Mouse (Mus musculus): ENCODE measurements around the gene Rapgef4. TPM values are rescaled to one million over a fixed set of nuclear protein-coding genes. Genes with fewer than 3 reads are reported as not detected.

Rapgef4 gene
- total and polyA plus RNA-seq, 3 experiments = 15.3 to 38.9 (median 25.4) TPM

DNA sequence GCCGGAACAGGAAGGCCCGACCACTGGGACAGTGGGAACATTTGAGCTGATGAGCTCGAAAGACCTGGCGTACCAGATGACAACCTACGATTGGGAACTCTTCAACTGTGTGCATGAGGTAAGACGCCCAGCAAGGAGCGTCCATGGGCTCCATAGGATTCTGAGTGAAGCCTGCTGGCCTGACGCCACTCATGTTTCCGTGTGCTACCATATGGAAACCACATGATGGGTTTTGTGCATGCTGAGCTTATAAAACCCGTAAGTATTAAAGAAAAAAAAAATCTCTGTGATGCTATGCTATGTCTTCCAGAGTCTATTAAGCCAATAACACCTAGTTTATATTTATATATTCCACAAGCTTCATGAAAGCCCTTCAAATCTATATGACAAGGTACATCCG is 253.0 kb downstream of the Rapgef4 start:
- no peak for DNase-seq

DNA sequence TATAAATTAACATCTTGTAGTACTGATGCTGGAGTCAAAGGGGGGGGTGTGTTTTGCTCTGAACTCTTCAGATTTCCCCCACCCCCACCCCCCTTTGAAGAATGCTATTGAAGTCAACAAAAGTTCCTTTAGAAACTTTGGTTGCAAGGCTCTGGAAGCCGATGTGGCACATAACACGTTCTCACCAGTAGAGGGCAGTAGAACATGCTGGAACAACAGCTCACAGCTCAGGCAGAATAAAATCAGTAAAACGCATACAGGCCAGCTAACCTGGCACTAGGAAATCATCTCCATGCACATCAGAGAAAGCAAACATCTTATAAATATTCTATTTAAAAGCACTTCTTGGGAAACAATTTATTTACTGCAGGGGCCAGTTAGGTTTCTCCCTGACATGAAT is 253.9 kb downstream of the Rapgef4 start:
- peak; percentile 58 to 70 for DNase-seq
- no peak overlapping the region for H3K9ac ChIP-seq (ENCODE audit: low read depth, low read length)
- peaks cover 3% of the 10 kb centered on the region for H3K4me1 ChIP-seq (ENCODE audit: control insufficient read depth, insufficient read depth, low read length)
- peak overlapping the region; percentile 97 for H3K27ac ChIP-seq
- intact Hi-C loops (cut with DNase I) = loop anchor here (1.0 to 5.0 kb wide), 2 partner anchors 52 to 155 kb away; partner anchors contain the start of gene Map3k20
- TF ChIP-seq CTCF (IDR thresholded peaks at IDR 0.05) = peak; percentile 85
- 0 out of 2 replicates have a peak, but pooled peaks have one; percentile 35 for TF ChIP-seq EP300 (IDR thresholded peaks at IDR 0.05; ENCODE audit: insufficient read depth, low read depth, low read length)
- TF ChIP-seq POLR2A (IDR thresholded peaks at IDR 0.05; ENCODE audit: insufficient read depth, low read depth, low read length) = no peak
- 2% methylated on average over 3 of the region's 3 CpGs for WGBS
- peaks cover 3% of the 10 kb centered on the region for H3K36me3 ChIP-seq (ENCODE audit: control insufficient read depth, insufficient read depth, low read length)
- H3K27me3 ChIP-seq (ENCODE audit: control insufficient read depth, insufficient read depth, low read length) = no peaks in the 10 kb centered on the region
- H3K4me3 ChIP-seq = peak overlapping the region; percentile 0; the same call in 1 of the 2 replicates
- H3K79me2 ChIP-seq (replicated peaks; ENCODE audit: control insufficient read depth, insufficient read depth, low read length) = no peaks in the 10 kb centered on the region

More for the DNA sequence above, 253.0 kb downstream of the Rapgef4 start:
- H3K79me2 ChIP-seq (replicated peaks; ENCODE audit: control insufficient read depth, insufficient read depth, low read length) = no peaks in the 10 kb centered on the region
- no peak overlapping the region; the same call in 1 of the 2 replicates for H3K27ac ChIP-seq
- no peaks in the 10 kb centered on the region for H3K27me3 ChIP-seq (ENCODE audit: control insufficient read depth, insufficient read depth, low read length)
- H3K36me3 ChIP-seq (ENCODE audit: control insufficient read depth, insufficient read depth, low read length) = peaks cover 3% of the 10 kb centered on the region
- no peak overlapping the region for H3K9ac ChIP-seq (ENCODE audit: low read depth, low read length)
- H3K4me3 ChIP-seq = no peak overlapping the region
- intact Hi-C loops (cut with DNase I) = no loop called here
- 91% methylated on average over 11 of the region's 11 CpGs for WGBS
- TF ChIP-seq CTCF (IDR thresholded peaks at IDR 0.05) (no peak), EP300 (IDR thresholded peaks at IDR 0.05; ENCODE audit: insufficient read depth, low read depth, low read length) (no peak), POLR2A (IDR thresholded peaks at IDR 0.05; ENCODE audit: insufficient read depth, low read depth, low read length) (no peak)
- peaks cover 3% of the 10 kb centered on the region for H3K4me1 ChIP-seq (ENCODE audit: control insufficient read depth, insufficient read depth, low read length)

DNA sequence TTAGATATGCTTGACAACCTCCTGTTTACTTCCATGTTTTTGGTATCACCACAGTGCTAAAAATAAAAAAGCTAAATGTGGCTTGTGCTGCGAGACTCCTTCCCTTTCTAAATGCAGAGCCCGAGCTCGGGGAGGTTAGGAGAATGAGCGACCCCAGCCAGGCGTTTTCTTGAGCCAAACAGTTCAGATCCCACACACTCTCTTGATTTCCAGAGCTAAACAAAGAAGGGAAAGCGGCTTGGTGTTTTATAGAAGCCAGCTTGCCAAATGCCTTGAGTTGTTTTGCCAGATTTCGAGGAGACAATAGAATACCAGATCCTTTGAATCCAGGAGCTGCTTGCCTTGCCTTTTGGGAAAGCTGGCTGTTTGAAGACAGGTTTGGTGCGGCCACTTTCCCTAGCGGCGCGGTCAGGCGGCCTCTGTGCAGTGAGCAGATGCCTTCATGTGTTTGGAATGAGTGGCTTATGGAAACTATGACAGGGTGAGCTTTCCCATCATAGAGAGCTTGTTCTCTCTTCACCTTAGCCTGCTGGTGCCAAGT is 254.4 kb downstream of the Rapgef4 start:
- DNase-seq = peak; percentile 64 to 66
- TF ChIP-seq CTCF (IDR thresholded peaks at IDR 0.05) = no peak
- TF ChIP-seq EP300 (IDR thresholded peaks at IDR 0.05; ENCODE audit: insufficient read depth, low read depth, low read length) = 0 out of 2 replicates have a peak, but pooled peaks have one; percentile 12
- TF ChIP-seq POLR2A (IDR thresholded peaks at IDR 0.05; ENCODE audit: insufficient read depth, low read depth, low read length) = peak; percentile 34; the same call in 1 of the 2 replicates
- Histone ChIP-seq H3K79me2 (replicated peaks; ENCODE audit: control insufficient read depth, insufficient read depth, low read length) (no peaks in the 10 kb centered on the region), H3K4me3 (peak overlapping the region; percentile 0; the same call in 1 of the 2 replicates), H3K27ac (peak overlapping the region; percentile 97), H3K9ac (ENCODE audit: low read depth, low read length) (peak overlapping the region; percentile 72), H3K4me1 (ENCODE audit: control insufficient read depth, insufficient read depth, low read length) (peaks cover 3% of the 10 kb centered on the region), H3K36me3 (ENCODE audit: control insufficient read depth, insufficient read depth, low read length) (peaks cover 3% of the 10 kb centered on the region; the same call in 1 of the 2 replicates), H3K27me3 (ENCODE audit: control insufficient read depth, insufficient read depth, low read length) (no peaks in the 10 kb centered on the region)
- intact Hi-C loops (cut with DNase I) = loop anchor here (1.0 to 5.0 kb wide), 2 partner anchors 52 to 155 kb away; partner anchors contain the start of gene Map3k20
- WGBS = 12% methylated on average over 12 of the region's 12 CpGs

DNA sequence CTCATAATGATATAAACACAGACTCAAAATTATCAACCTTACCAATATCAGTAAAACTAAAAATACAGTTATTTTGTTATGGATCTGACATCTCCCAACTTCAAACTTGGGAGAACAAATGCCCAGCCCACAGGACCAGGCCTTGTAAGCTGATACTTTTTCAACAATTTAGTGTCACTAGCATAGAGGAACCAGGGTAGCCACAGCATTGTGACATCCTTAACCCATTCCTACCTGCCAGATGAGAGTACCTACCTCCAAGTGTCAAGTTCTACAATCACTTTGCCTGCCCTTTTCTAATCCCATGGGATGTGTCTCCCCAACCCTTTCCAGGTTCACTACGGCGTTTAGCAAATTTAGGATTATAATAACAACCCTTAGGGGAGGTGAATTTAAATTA is 257.4 kb downstream of the Rapgef4 start:
- 85% methylated on average over 2 of the region's 2 CpGs for WGBS
- no peak for DNase-seq
- intact Hi-C loops (cut with DNase I) = loop anchor here (5.0 kb wide), 1 partner anchor 49 kb away; the partner anchor contains the start of gene Map3k20
- Histone ChIP-seq H3K4me1 (ENCODE audit: control insufficient read depth, insufficient read depth, low read length) (peaks cover 3% of the 10 kb centered on the region), H3K4me3 (no peak overlapping the region), H3K9ac (ENCODE audit: low read depth, low read length) (no peak overlapping the region), H3K36me3 (ENCODE audit: control insufficient read depth, insufficient read depth, low read length) (peaks cover 3% of the 10 kb centered on the region; the same call in 1 of the 2 replicates), H3K27ac (no peak overlapping the region), H3K79me2 (replicated peaks; ENCODE audit: control insufficient read depth, insufficient read depth, low read length) (no peaks in the 10 kb centered on the region), H3K27me3 (ENCODE audit: control insufficient read depth, insufficient read depth, low read length) (no peaks in the 10 kb centered on the region)
- TF ChIP-seq EP300 (IDR thresholded peaks at IDR 0.05; ENCODE audit: insufficient read depth, low read depth, low read length) = no peak
- no peak for TF ChIP-seq POLR2A (IDR thresholded peaks at IDR 0.05; ENCODE audit: insufficient read depth, low read depth, low read length)

DNA sequence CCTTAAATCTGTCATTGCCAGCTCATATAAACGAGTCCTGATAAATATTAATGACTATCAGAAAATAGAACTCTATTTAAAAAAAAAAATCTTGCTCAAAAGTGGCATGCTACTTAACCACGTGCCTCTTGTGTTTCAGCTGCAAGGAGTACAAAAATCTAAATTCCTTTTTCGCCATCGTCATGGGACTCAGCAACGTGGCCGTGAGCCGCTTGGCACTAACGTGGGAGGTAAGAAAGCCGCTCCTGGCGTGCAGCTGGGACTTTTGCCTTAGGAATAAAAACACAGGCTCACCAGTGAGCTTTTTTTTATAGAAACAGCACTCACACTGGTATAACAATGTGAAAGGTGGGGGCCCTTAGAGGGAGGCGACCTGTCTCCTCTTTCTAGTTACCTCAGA is 257.9 kb downstream of the Rapgef4 start:
- 87% methylated on average over 11 of the region's 11 CpGs for WGBS
- H3K4me1 ChIP-seq (ENCODE audit: control insufficient read depth, insufficient read depth, low read length) = peaks cover 3% of the 10 kb centered on the region
- H3K79me2 ChIP-seq (replicated peaks; ENCODE audit: control insufficient read depth, insufficient read depth, low read length) = no peaks in the 10 kb centered on the region
- no peak overlapping the region for H3K27ac ChIP-seq
- intact Hi-C loops (cut with DNase I) = loop anchor here (5.0 kb wide), 1 partner anchor 48 kb away; the partner anchor contains the start of gene Map3k20
- no peak overlapping the region for H3K9ac ChIP-seq (ENCODE audit: low read depth, low read length)
- no peak for TF ChIP-seq POLR2A (IDR thresholded peaks at IDR 0.05; ENCODE audit: insufficient read depth, low read depth, low read length)
- TF ChIP-seq EP300 (IDR thresholded peaks at IDR 0.05; ENCODE audit: insufficient read depth, low read depth, low read length) = no peak
- TF ChIP-seq CTCF (IDR thresholded peaks at IDR 0.05) = no peak
- peaks cover 6% of the 10 kb centered on the region; the same call in 1 of the 2 replicates for H3K36me3 ChIP-seq (ENCODE audit: control insufficient read depth, insufficient read depth, low read length)
- H3K4me3 ChIP-seq = no peak overlapping the region
- no peaks in the 10 kb centered on the region for H3K27me3 ChIP-seq (ENCODE audit: control insufficient read depth, insufficient read depth, low read length)
- no peak for DNase-seq

DNA sequence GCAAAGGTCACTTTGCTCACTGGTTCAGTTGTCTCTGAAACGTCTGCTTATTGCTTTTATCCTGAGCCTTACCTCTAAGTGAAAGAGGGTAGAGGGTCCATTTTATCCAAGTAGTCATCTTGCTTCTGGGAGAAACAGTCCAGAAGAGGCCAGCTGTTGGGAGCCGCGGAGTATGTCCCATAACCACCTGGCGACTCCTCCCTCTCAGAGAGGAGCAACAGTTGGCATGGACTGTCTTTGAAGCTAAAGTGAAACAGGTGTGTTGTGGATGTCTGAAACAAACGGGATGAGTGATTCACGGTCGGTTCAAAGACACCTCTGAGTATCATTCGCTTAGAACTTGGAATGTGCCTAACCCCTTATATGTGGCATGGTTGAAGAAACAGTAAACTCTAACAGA is 258.4 kb downstream of the Rapgef4 start:
- Histone ChIP-seq H3K4me3 (no peak overlapping the region), H3K4me1 (ENCODE audit: control insufficient read depth, insufficient read depth, low read length) (peaks cover 3% of the 10 kb centered on the region), H3K36me3 (ENCODE audit: control insufficient read depth, insufficient read depth, low read length) (peaks cover 6% of the 10 kb centered on the region; the same call in 1 of the 2 replicates), H3K27ac (no peak overlapping the region; the same call in 1 of the 2 replicates), H3K9ac (ENCODE audit: low read depth, low read length) (no peak overlapping the region), H3K79me2 (replicated peaks; ENCODE audit: control insufficient read depth, insufficient read depth, low read length) (no peaks in the 10 kb centered on the region), H3K27me3 (ENCODE audit: control insufficient read depth, insufficient read depth, low read length) (no peaks in the 10 kb centered on the region)
- intact Hi-C loops (cut with DNase I) = loop anchor here (5.0 kb wide), 1 partner anchor 48 kb away; the partner anchor contains the start of gene Map3k20
- TF ChIP-seq POLR2A (IDR thresholded peaks at IDR 0.05; ENCODE audit: insufficient read depth, low read depth, low read length) (no peak), CTCF (IDR thresholded peaks at IDR 0.05) (no peak), EP300 (IDR thresholded peaks at IDR 0.05; ENCODE audit: insufficient read depth, low read depth, low read length) (no peak)
- DNase-seq = no peak
- WGBS = 89% methylated on average over 8 of the region's 8 CpGs

All from heart, adult 2 months (tissue).